Mouse (Mus musculus) spleen, postnatal 10 days (tissue): ENCODE results near the gene Pgpep1l.
"Not testable (repeated sequence)": the region's sequence is repeated elsewhere in the genome, so short reads cannot be mapped to it uniquely, and the experiment has no call there.

Experiments
- DNase-seq, 2 experiments: peaks; one replicate each; pipeline ENCODE4 v3.0.0; 2021 to 2022; ENCODE audit warnings: low spot score in 2 of 2

Gene Pgpep1l

DNA sequence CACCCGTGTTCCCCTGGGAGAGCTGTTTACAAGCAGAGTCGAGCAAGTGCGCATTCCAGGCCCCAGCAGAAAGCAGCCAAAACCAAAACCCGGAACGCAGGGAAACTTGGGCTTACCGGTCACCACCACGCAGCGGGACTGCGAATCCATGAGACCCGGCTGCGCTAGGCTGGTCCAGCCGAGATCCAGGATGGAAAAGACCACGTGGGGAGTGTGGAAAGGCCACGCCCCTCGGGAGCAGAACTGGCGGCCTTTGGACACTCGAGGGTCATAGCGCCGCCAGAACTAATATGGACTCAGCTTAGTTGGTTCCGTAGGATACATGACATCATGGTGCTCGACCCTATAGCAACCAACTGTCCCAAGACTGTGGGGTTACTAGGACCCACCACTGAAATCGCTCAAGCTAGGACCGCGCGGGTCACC, at the start of gene Pgpep1l:
Gene Pgpep1l (minus strand): TSS at position 206 of the 426 bp plus-strand sequence.
- peak in 1 of 2 experiments; percentile 16 for DNase-seq

DNA sequence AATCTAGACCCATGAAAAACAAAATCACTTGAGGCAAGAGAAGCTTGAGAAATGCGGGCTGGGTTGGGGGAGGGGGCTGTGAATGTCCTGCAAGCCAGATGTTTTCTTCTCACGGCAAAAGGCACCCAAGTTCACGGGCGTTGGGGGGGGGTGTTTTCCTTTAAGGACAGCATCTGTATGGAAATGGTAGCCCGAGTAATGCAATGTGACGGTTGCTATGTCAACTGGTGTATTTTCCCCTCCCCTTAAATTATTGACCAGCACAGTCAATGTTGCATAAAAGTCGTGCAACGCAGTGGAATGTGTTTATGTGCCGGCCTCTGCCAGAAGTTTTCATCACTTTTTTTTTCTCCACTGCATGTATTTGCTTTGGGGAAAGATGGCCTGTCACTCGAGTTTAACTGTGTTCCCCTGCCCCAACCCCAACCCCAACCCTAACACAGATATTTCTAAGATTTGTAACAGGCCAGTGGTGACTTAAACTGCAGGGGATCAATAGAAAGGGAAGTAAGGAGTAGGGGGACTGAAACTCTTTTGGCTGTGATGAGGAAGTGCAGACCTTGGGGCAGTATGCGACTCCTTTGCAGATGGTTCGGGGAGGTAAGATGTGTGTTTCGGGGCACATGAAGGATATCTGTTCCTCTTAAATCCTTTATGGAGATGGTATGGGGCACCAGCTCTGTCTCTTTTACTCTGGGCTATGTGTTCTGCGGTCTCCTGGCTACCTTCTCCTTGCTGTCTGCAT, 49.2 kb upstream of the Pgpep1l start:
- no peak for DNase-seq

- DNase-seq = no peak
Measured at GRCm38 (mm10) chr7:68312395-68312794, 48.4 kb upstream of the Pgpep1l start.

- no peak for DNase-seq
Measured at GRCm38 (mm10) chr7:68311469-68311868, 47.4 kb upstream of the Pgpep1l start.

GRCm38 (mm10) chr7:68306756-68307155, 42.7 kb upstream of the Pgpep1l start:
- no peak for DNase-seq

DNA sequence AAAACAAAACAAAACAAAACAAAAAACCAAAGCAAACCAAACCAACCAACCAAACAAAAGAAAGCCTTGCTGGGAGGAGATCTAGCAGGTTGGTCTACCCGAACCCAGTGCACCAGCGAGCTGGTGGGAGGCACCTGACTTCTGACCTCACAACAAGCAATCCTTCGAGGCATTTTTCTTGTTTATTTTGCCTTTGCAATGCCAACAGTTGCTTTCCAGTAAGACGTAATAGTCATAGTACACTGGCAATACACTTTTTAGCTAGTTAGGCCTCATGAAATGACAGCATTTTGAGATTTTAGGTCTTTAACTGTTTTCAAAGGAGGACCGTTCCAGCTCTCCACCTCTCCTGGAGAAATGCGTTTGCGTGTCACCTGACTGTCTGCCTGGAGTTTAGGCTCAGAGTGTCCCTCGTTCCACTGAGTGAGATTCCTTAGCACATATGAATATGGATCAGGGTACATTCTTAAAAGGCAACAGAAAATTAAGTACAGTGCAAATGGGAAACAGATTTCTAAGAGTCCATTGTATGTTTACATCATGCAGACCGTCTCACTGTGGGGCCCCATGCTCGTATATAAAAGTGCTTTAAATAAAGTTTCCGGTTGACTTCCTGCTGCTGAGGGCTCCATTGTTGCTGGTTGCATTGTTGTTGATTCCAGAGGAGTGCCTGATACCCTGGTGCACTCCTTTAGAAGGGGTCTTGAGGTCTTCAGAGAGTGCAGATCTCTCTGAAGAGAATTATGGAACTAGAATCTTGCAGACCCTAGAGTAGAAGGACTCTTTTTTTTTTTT, 41.9 kb upstream of the Pgpep1l start:
- no peak for DNase-seq

DNA sequence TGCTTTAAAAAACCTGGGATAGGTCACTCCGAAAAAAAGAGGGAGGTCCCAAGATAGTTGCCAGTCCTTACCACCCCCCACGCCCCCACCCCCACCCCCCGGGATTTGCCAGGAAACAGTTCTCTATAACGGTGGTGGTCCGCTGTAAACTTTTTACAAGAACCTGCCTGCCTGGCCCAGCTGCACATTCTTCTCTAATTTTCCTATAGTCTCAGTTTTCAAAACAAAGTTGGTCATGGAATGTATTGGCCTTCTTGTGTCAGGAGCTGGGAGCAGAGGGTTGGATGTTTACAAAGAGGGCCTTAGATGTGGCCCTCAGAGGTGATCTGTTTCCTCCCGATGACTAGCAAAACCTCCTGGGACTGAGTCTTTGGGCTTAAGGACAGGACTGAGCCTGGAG, 39.7 kb upstream of the Pgpep1l start:
- DNase-seq = no peak

GRCm38 (mm10) chr7:68302586-68303433, 38.8 kb upstream of the Pgpep1l start:
- DNase-seq = peak; percentile 42 to 68

DNA sequence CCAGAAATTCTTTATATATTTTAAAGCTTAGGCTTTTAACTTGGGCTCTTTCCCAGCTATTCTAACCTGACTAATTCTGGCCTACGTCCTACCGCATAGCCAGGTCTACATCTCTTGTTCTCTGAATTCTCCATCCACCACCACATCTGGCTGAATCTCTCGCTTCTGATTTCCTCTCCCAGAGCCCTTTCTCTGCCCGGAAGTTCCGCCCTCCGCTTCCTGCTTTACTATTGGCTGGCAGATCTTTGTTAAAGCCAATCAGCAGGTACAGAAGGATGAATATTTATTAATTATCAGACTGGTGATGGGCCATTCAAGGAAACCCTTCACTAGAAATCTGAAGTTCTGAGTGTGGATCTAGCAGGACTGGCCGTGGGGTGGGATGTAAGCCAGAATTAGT, 37.1 kb upstream of the Pgpep1l start:
- no peak for DNase-seq

DNA sequence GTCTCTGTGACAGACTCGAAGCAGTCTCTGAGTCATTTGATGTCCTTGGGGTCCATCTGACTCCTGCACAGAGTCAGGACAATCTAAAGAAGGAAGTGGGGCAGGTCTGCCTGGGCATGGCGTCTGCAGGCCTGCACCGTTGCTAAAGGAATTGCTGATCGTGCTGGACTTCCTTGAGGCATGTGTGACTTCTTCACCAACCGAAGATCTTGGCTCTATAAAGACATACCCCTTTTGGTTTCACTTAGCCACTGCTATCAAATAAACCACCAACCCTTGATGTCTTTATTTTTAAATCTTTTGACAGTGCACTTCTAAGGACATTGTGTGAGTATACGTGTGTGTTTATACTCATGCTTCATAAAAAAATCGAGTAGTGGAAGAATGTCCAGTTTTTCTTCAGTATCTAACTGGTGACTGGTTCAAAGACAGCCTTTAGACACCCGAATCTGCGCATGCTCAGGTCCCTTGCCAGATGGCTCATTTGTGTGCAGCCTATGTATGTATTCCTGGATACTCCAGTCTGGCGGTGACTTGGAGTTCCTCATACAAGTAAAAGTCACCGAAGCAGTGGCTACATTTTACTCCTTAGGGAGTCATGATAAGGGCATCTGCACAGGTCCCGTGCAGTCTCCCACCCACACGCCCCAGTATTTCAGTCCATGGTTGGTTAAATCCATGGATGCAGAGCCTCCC, 34.5 kb upstream of the Pgpep1l start:
- DNase-seq = no peak

DNA sequence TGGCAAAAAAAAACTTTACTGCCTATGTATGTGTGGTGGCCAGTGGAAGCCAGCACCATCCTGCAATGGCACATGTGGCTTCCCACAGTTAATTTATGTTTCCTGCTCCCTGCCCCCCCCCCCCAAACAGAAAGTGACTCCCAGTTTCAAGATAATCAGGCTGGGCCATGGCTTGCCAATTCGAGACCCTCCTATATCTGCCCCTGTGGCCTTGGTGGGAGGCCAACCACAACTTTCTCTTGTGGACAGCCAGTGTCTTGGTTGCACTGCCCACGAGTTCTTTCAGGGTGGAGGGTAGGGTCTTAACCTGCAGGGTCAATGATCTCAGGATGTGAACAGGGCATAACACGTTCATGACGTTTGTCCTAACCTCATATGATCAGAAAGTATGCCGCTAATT, 32.5 kb upstream of the Pgpep1l start:
- no peak for DNase-seq

GRCm38 (mm10) chr7:68293997-68294789, 30.2 kb upstream of the Pgpep1l start:
- DNase-seq = no peak

DNA sequence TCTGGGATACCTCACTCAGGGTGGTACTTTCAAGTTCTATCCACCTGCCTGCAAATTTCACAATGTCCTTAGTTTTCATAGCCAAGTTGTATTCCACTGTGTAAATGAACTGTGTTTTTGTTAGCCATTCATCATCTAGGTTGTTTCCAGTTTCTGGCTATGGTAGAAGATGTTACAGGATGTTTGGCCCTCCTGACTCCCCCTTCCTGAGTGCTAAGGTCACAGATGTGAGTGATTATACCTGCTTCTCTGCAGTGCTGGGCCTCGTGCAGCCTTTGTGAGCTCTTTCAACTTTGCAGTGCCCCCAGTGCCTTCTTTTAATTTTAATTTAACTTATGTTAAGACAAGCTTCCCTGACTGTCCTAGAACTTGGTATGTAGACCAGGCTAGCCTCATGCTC, 27.6 kb upstream of the Pgpep1l start:
- DNase-seq = no peak

GRCm38 (mm10) chr7:68289081-68289480, 25.0 kb upstream of the Pgpep1l start:
- DNase-seq = no peak

DNA sequence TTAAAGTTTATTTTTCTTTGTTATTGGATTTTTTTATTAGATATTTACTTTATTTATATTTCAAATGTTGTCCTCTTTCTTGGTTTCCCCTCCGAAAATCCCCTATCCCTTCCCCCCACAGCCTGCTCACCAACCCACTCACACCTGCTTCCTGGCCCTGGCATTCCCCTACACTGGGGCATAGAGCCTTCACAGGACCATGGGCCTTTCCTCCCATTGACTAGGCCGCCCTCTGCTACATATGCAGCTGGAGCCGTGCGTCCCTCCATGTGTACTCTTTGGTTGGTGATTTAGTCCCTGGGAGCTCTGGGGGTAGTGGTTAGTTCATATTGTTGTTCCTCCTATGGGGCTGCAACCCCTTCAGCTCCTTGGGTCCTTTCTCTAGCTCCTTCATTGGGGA, 24.0 kb upstream of the Pgpep1l start:
- DNase-seq = not testable (repeated sequence)

DNA sequence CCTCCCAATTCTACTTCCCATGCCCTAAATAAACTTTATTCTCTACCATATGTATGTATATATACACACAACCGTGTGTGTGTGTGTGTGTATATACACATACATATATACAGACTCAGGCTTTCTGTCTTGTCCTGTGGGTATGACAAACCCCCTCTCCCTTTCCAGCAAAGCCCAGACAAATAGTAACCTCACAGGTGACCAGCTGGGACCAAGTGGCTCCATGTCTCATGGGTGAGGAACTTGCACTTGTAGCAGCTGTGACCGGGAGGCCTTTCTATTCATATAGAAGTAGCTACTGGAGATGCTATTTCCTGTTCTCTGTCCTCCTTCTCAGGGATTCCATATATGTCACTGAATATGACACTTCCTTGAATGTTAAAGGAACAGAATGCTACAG, 23.5 kb upstream of the Pgpep1l start:
- DNase-seq = no peak

DNA sequence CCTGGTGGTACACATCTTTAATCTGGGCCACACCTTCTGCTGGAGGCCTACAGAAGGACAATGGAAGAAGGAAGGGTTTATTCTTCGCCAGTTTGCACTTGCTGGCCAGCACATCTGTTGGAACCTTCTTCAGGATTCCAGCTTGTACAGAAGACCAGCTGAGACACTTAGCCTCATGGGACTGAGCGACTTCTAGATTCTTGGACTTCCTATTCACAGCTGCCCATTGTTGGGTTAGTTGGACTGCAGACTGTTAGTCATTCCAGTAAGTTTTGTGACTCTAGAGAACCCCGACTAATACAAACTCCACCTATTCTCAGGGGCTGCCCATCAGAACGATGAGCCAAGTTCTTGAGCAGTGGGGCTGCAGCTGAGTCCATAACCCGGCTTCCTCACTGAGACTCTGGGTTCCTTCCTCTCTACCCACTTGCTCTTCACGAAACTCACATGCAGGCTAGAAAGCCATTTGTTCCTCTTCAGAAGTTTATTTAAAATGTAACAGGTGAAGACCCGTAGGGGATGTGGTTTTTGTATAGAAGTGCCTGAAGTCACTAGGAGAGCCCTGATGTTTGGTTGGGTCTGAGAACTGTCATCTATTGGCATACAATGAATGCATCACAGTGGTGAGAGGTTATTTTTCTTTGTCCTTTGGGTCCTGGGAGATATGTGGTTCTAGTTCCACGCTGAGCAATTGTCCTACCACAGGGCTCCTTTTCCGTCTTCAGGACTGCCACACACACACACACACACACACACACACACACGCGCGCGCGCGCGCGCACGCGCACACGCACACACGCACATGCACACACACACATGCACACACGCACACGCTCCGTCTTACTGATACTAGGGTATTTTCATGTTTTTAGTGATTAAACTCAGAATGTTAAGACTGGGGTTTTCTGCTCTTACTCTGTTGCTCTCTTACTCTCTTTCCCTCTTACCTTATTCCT, 22.8 kb upstream of the Pgpep1l start:
- DNase-seq = no peak

DNA sequence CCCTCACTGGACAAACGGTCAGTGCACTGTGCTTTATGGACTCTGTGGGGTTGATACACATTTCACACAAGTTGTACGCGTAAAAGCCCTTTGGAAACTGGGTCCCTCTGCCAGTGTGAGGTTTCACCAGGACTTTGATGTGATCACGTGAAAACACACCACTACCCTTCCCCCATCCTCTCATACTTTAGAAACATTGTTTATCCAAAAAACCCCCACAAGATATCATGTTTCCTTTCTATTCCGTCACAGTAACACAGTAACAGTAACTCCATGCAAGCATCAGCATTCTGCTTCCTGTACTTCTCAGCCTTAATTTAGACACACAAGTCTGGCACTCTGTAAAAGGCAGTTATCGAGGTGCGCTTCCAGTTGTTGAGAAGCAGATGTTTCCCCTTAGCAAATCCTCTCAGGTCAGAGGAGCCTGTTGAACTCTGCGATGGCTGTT, 21.8 kb upstream of the Pgpep1l start:
- DNase-seq = no peak

DNA sequence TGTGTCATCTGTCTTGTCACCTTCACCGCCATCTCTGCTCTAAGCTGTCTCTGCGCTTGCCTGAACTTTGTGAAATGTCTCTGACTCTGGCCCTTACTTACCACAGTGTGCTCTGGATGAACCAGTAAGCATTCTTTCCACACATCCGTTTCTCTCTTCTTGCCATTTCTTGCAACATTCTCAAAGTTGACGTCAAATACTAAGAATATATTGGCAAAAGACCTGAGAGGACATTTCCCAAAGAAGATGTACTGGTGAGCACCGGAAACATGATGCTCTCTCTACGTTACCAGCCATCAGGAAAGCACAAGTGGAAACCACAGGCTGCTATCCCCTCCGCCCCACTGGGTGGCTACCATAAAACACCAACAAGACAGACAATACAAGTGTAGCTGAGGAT, 19.7 kb upstream of the Pgpep1l start:
- DNase-seq = no peak

GRCm38 (mm10) chr7:68283133-68283520, 19.1 kb upstream of the Pgpep1l start:
- DNase-seq = not testable (repeated sequence)
